Mouse (Mus musculus) neural tube, embryonic 11.5 days (tissue): ENCODE measurements around the gene Ncam1. TPM values are rescaled to one million over a fixed set of nuclear protein-coding genes. Genes with fewer than 3 reads are reported as not detected.

ENCODE experiments used
- ATAC-seq: fragments of 200-750 bp; cut with Nextera tagmentation; 2 replicates; pipeline ENCODE4 v1.8.0; 2017; ENCODE audit warnings: moderate number of reproducible peaks, mild to moderate bottlenecking, moderate TSS enrichment, moderate library complexity; ENCODE audit not compliant: insufficient read depth, low FRiP score, low TSS enrichment
- DNase-seq: peaks from one replicate; pipeline ENCODE4 v3.0.0-alpha.2; 2015; ENCODE audit warnings: low spot score
- H3K27ac ChIP-seq: fragments of 300-500 bp; sonication (generic); 2 replicates; pipeline ENCODE4 v1.5.1; 2014; ENCODE audit warnings: low read depth, mild to moderate bottlenecking, low read length
- H3K27me3 ChIP-seq: fragments of 300-500 bp; sonication (generic); 2 replicates; pipeline ENCODE4 v1.6.1; 2014; ENCODE audit warnings: mild to moderate bottlenecking, low read length, mixed read lengths; ENCODE audit not compliant: control insufficient read depth, insufficient read depth
- H3K36me3 ChIP-seq: fragments of 300-500 bp; sonication (generic); 2 replicates; pipeline ENCODE4 v1.6.1; 2014; ENCODE audit warnings: mild to moderate bottlenecking, low read length, moderate library complexity, mixed read lengths; ENCODE audit not compliant: control insufficient read depth, insufficient read depth
- H3K4me1 ChIP-seq: fragments of 300-500 bp; sonication (generic); 2 replicates; pipeline ENCODE4 v1.6.1; 2014; ENCODE audit warnings: low read length, mixed read lengths; ENCODE audit not compliant: control insufficient read depth, insufficient read depth
- H3K4me2 ChIP-seq: fragments of 300-500 bp; sonication (generic); 2 replicates; pipeline ENCODE4 v1.6.1; 2014; ENCODE audit warnings: low read depth, mild to moderate bottlenecking, moderate library complexity
- H3K4me3 ChIP-seq: fragments of 300-500 bp; sonication (generic); 2 replicates; pipeline ENCODE4 v1.5.1; 2014; ENCODE audit warnings: low read depth, low read length
- H3K9ac ChIP-seq: fragments of 300-500 bp; sonication (generic); 2 replicates; pipeline ENCODE4 v1.6.1; 2014; ENCODE audit warnings: mild to moderate bottlenecking, low read length
- H3K9me3 ChIP-seq: fragments of 300-500 bp; sonication (generic); 2 replicates; pipeline ENCODE4 v1.6.1; 2016; ENCODE audit warnings: low read length; ENCODE audit not compliant: control insufficient read depth
- WGBS: fragments of 180-500 bp; shearing (Covaris S2); extraction: QIAGEN DNeasy Blood & Tissue Kit; methylation state at CpG from one replicate; pipeline ENCODE4 v1.1.7; 2014; 5-methylcytosine and 5-hydroxymethylcytosine counted together
- polyA plus RNA-seq: library from polyadenylated mRNA; unstranded; fragments of >200 nt; fragmentation: Nextera tagmentation; extraction: Ambion mirVana; gene quantifications from 2 replicates; pipeline ENCODE4 v1.2.1, GENCODE M21; 2014

The Ncam1 gene
- polyA plus RNA-seq, 1 experiment from 2014 or later = 193 TPM

GRCm38 (mm10) chr9:49612387-49612786 is 186.3 kb downstream of the Ncam1 start:
- ATAC-seq (no peak), DNase-seq (no peak)
- Histone ChIP-seq H3K4me2 (no peak overlapping the region), H3K27me3 (no peaks in the 10 kb centered on the region), H3K27ac (no peak overlapping the region), H3K9me3 (no peaks in the 10 kb centered on the region), H3K36me3 (no peaks in the 10 kb centered on the region), H3K9ac (no peak overlapping the region), H3K4me1 (no peaks in the 10 kb centered on the region), H3K4me3 (no peak overlapping the region)

- H3K27ac ChIP-seq = no peak overlapping the region
- no peaks in the 10 kb centered on the region for H3K27me3 ChIP-seq
- no peak overlapping the region for H3K9ac ChIP-seq
- no peaks in the 10 kb centered on the region for H3K9me3 ChIP-seq
- WGBS = 56% methylated on average over 2 of the region's 2 CpGs
- no peaks in the 10 kb centered on the region for H3K36me3 ChIP-seq
- no peak for ATAC-seq
- no peak overlapping the region for H3K4me2 ChIP-seq
- DNase-seq = no peak
- peaks cover 12% of the 10 kb centered on the region for H3K4me1 ChIP-seq
- no peak overlapping the region for H3K4me3 ChIP-seq
Observed at GRCm38 (mm10) chr9:49608191-49608590, 190.5 kb downstream of the Ncam1 start.

DNA sequence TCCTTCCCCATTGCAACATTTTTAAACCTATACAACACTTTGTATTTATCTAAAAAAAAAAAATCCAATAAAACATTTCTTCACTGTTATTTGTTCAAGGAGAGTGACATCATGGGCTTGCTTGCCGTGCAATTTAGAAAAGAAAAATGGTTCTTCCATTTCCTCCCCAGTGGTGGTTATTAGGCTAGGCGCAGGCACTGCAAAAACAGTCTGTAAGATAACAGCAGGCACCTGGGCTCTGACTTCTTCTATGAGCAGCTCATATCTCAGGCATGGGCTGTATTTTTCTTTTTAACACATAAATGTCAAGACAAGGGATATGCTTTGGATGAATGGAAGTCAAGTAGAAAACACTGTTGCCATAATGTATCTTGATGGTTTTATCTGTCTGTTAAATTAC is 192.0 kb downstream of the Ncam1 start:
- ATAC-seq (no peak), DNase-seq (peak; percentile 30)
- H3K27me3 ChIP-seq = no peaks in the 10 kb centered on the region
- H3K27ac ChIP-seq = no peak overlapping the region
- 29% methylated on average over 2 of the region's 2 CpGs for WGBS
- H3K4me3 ChIP-seq = no peak overlapping the region
- no peak overlapping the region for H3K4me2 ChIP-seq
- H3K36me3 ChIP-seq = no peaks in the 10 kb centered on the region
- H3K9me3 ChIP-seq = no peaks in the 10 kb centered on the region
- peaks cover 12% of the 10 kb centered on the region for H3K4me1 ChIP-seq
- H3K9ac ChIP-seq = no peak overlapping the region

DNA sequence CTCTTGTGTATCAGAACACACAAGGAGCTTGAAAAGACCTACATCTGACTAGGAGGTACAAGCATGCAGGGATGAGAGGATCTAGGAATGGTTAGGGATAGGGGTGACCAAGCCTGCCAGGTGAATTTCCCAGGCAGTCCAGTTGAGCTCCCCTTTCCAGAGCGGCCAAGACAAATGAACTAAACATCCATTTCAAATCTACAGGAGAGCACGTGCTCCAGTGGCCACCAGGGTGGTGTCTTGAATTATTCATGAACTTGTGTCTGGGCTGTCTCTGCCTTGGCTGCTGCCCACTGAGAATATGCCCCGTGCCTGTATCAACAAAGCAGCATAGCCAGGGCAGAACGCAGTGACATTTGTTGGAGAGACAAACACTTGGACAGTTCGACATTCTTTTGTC is 192.4 kb downstream of the Ncam1 start:
- H3K27me3 ChIP-seq = no peaks in the 10 kb centered on the region
- WGBS = 22% methylated on average over 5 of the region's 5 CpGs
- ATAC-seq (peak; percentile 87), DNase-seq (peak; percentile 67)
- H3K4me1 ChIP-seq = peaks cover 12% of the 10 kb centered on the region
- H3K36me3 ChIP-seq = no peaks in the 10 kb centered on the region
- H3K4me2 ChIP-seq = no peak overlapping the region
- no peak overlapping the region for H3K27ac ChIP-seq
- H3K9ac ChIP-seq = no peak overlapping the region
- H3K9me3 ChIP-seq = no peaks in the 10 kb centered on the region
- no peak overlapping the region for H3K4me3 ChIP-seq

GRCm38 (mm10) chr9:49605791-49606190 is 192.9 kb downstream of the Ncam1 start:
- H3K27me3 ChIP-seq = no peaks in the 10 kb centered on the region
- DNase-seq (no peak), ATAC-seq (no peak)
- no peak overlapping the region for H3K4me3 ChIP-seq
- 70% methylated on average over 4 of the region's 4 CpGs for WGBS
- H3K9ac ChIP-seq = no peak overlapping the region
- peaks cover 12% of the 10 kb centered on the region for H3K4me1 ChIP-seq
- no peaks in the 10 kb centered on the region for H3K9me3 ChIP-seq
- H3K36me3 ChIP-seq = no peaks in the 10 kb centered on the region
- no peak overlapping the region for H3K27ac ChIP-seq
- no peak overlapping the region for H3K4me2 ChIP-seq

GRCm38 (mm10) chr9:49605351-49605750 is 193.4 kb downstream of the Ncam1 start:
- H3K9me3 ChIP-seq = no peaks in the 10 kb centered on the region
- no peak overlapping the region for H3K9ac ChIP-seq
- H3K27me3 ChIP-seq = no peaks in the 10 kb centered on the region
- ATAC-seq = no peak
- H3K4me2 ChIP-seq = no peak overlapping the region
- no peak for DNase-seq
- 95% methylated on average over 3 of the region's 3 CpGs for WGBS
- peaks cover 12% of the 10 kb centered on the region for H3K4me1 ChIP-seq
- H3K4me3 ChIP-seq = no peak overlapping the region
- H3K36me3 ChIP-seq = no peaks in the 10 kb centered on the region
- no peak overlapping the region for H3K27ac ChIP-seq

DNA sequence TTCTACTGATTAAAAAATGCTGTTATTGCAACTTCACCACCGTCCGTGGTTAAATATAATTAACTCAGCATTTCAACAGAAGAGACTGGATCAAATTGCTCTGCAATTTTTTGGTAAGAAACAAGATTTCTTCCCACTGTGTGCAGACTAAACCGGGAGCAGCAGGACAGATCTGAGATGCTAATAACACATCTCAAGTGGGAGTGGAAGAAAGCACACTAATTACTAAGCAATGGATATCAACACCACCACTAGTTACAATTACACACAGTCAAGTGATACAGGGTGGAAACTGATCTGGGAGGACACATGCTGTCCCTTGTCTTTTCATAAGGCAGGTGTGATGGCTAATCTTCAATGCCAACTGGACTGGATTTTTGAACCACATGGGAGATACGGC is 197.5 kb downstream of the Ncam1 start:
- 91% methylated on average over 4 of the region's 4 CpGs for WGBS
- H3K27me3 ChIP-seq = no peaks in the 10 kb centered on the region
- H3K9me3 ChIP-seq = no peaks in the 10 kb centered on the region
- ATAC-seq (no peak), DNase-seq (no peak)
- no peak overlapping the region for H3K27ac ChIP-seq
- H3K9ac ChIP-seq = no peak overlapping the region
- H3K4me1 ChIP-seq = peaks cover 6% of the 10 kb centered on the region
- H3K4me2 ChIP-seq = no peak overlapping the region
- no peaks in the 10 kb centered on the region for H3K36me3 ChIP-seq
- no peak overlapping the region for H3K4me3 ChIP-seq

- WGBS = 47% methylated on average over 11 of the region's 11 CpGs
- H3K9me3 ChIP-seq = no peaks in the 10 kb centered on the region
- ATAC-seq (no peak), DNase-seq (peak; percentile 21)
- no peaks in the 10 kb centered on the region for H3K27me3 ChIP-seq
- peak overlapping the region; percentile 58; the same call in 1 of the 2 replicates for H3K27ac ChIP-seq
- no peak overlapping the region for H3K9ac ChIP-seq
- H3K36me3 ChIP-seq = no peaks in the 10 kb centered on the region
- no peak overlapping the region for H3K4me2 ChIP-seq
- H3K4me3 ChIP-seq = no peak overlapping the region
- peaks cover 15% of the 10 kb centered on the region; the same call in 1 of the 2 replicates for H3K4me1 ChIP-seq
Observed at GRCm38 (mm10) chr9:49595635-49596348, 202.9 kb downstream of the Ncam1 start.

GRCm38 (mm10) chr9:49594876-49595634 is 203.7 kb downstream of the Ncam1 start:
- no peak overlapping the region for H3K9ac ChIP-seq
- no peak for ATAC-seq

More at GRCm38 (mm10) chr9:49594876-49595634, 203.7 kb downstream of the Ncam1 start:
- H3K27ac ChIP-seq = peak overlapping the region; percentile 58; the same call in 1 of the 2 replicates
- H3K4me3 ChIP-seq = no peak overlapping the region
- DNase-seq = no peak
- 35% methylated on average over 7 of the region's 7 CpGs for WGBS
- H3K4me1 ChIP-seq = peaks cover 15% of the 10 kb centered on the region; the same call in 1 of the 2 replicates
- H3K9me3 ChIP-seq = no peaks in the 10 kb centered on the region
- H3K4me2 ChIP-seq = no peak overlapping the region
- H3K27me3 ChIP-seq = no peaks in the 10 kb centered on the region
- no peaks in the 10 kb centered on the region for H3K36me3 ChIP-seq
